Mouse (Mus musculus): ENCODE measurements around the gene Scnm1.

DNA sequence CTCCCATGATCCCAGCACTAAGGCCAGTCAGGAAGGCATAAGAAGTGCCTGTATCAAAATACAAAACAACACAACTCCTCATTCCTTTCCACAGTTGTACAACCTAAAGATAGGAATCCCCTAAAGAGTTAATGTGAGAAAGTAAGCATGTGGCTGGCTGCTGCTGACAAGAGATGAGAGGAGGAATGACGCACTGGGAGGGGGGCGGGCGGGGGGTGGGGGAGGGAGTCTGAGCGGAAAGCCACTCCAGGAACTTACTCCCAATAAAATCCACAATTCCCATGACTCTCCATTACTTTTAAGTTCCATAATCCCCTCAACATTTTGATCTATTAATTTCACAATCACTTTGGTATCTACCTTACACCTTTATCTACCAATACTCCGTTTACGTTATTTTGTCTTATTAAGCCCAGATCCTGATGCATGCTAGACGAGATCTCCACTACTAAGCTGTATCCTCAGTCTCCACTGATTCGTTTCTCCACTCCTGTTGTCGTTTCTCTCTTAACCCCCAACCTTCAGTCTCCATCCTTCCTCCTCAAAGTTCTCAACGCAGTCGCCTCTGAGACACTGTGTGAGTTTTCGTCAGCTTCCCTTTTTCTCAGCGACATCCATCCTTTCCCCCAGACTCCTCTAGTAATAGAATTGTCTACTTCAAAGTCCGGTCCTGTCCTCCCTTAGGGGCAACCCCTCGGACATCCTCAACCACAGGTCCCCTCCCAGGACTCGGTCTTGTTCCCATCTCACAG lies 28.0 kb downstream of the Scnm1 start:
- no peak for TF ChIP-seq GATA1 (IDR thresholded peaks at IDR 0.05; ENCODE audit: low read length)
- TF ChIP-seq TAL1 (IDR thresholded peaks at IDR 0.05; ENCODE audit: low read length): no peak
